Mouse (Mus musculus) heart, adult 2 months (tissue): ENCODE data around the gene Ikzf2.

Experiments
- CTCF ChIP-seq: fragments of 200-600 bp; IDR thresholded peaks from 2 replicates; pipeline ENCODE4 v1.8.1; 2022; ENCODE audit warnings: antibody characterized with exemption, mild to moderate bottlenecking, moderate library complexity
- EP300 ChIP-seq: fragments of 200-500 bp; IDR thresholded peaks from 2 replicates; pipeline ENCODE4 v1.6.1; 2011; ENCODE audit warnings: low read depth, low read length, control low read depth; ENCODE audit not compliant: insufficient read depth

DNA sequence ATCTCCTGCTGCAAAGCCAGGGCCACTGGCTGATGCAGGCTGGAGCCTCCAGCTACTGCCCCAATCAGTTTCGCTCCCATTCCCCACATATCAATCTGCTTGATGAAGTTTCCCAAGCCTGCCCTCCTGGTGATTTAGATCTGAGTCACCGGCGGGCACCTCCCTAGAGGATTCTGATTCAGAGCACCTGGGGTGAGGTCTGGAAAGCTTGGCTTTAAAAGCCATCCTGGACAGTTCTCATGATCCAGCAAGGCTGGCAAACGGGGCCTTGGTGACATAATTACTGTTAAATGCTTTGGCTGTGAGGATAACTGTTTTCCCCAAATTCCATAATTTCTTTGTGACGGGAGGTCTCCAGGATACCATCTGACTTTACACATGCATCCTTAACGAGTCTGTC is 29.0 kb downstream of the Ikzf2 start:
- TF ChIP-seq CTCF (no peak), EP300 (no peak)
